Mouse (Mus musculus) brain, embryonic 14.5 days (tissue): ENCODE measurements around the gene Bpnt1.

ENCODE experiments used
- CTCF ChIP-seq: fragments of 200-500 bp; IDR thresholded peaks from 2 replicates; pipeline ENCODE4 v1.5.1; 2012; ENCODE audit warnings: inconsistent platforms, mild to moderate bottlenecking, moderate library complexity, borderline replicate concordance; ENCODE audit not compliant: insufficient read depth, insufficient read length; ENCODE audit errors: extremely low read depth
- POLR2A ChIP-seq: fragments of 200-500 bp; IDR thresholded peaks from 2 replicates; pipeline ENCODE4 v1.6.1; 2012; ENCODE audit warnings: mild to moderate bottlenecking, inconsistent platforms, borderline replicate concordance; ENCODE audit not compliant: poor library complexity, insufficient read depth, insufficient read length, severe bottlenecking; ENCODE audit errors: extremely low read depth

DNA sequence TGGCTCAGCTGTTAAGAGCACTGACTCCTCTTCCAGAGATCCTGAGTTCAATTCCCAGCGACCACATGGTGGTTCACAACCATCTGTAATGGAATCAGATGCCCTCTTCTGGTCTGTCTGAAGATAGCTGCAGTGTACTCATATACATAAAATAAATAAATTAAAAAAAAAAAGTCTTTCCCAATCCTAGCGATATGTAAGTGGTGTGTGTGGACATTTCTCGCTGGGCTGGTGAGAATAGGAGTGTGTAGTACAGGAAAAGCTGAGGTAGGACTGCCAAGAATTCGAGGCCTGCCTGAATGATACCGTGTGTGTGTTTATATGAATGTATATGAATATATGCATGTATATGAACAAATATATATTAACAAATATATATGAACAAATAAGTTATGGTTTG, 585 bp upstream of the Bpnt1 start:
- TF ChIP-seq POLR2A (no peak), CTCF (no peak)
